Mouse (Mus musculus) cerebellum, adult 18-20 months (tissue): Measurements from ENCODE around the gene Fam131c.

Experiments used
- DNase-seq, 2 experiments: peaks; one replicate each; pipeline ENCODE4 v3.0.0; 2021

The Fam131c gene

GRCm38 (mm10) chr4:141367997-141368791 is at the start of gene Fam131c:
Fam131c (plus strand) TSS chr4:141368220.
- peak in 1 of 2 experiments; percentile 28 for DNase-seq

- no peak for DNase-seq
Observed at GRCm38 (mm10) chr4:141322526-141322925, 45.5 kb upstream of the Fam131c start.

- peak; percentile 42 to 57 for DNase-seq
Observed at GRCm38 (mm10) chr4:141324771-141325191, 43.2 kb upstream of the Fam131c start.

- DNase-seq = no peak
Observed at GRCm38 (mm10) chr4:141325636-141326035, 42.4 kb upstream of the Fam131c start.

- DNase-seq = no peak
Observed at GRCm38 (mm10) chr4:141327075-141327474, 40.9 kb upstream of the Fam131c start.

- no peak for DNase-seq
Observed at GRCm38 (mm10) chr4:141328742-141329141, 39.3 kb upstream of the Fam131c start.

- no peak for DNase-seq
Observed at GRCm38 (mm10) chr4:141329968-141330367, 38.1 kb upstream of the Fam131c start.

- DNase-seq = no peak
Observed at GRCm38 (mm10) chr4:141331446-141331845, 36.6 kb upstream of the Fam131c start.

- no peak for DNase-seq
Observed at GRCm38 (mm10) chr4:141332258-141332657, 35.8 kb upstream of the Fam131c start.

- DNase-seq = no peak
Observed at GRCm38 (mm10) chr4:141334695-141335094, 33.3 kb upstream of the Fam131c start.

GRCm38 (mm10) chr4:141335263-141335796 is 32.7 kb upstream of the Fam131c start:
- DNase-seq = no peak

- DNase-seq = no peak
Observed at GRCm38 (mm10) chr4:141336196-141336595, 31.8 kb upstream of the Fam131c start.

- no peak for DNase-seq
Observed at GRCm38 (mm10) chr4:141337986-141338385, 30.0 kb upstream of the Fam131c start.

- DNase-seq = no peak
Observed at GRCm38 (mm10) chr4:141338853-141339252, 29.2 kb upstream of the Fam131c start.

- DNase-seq = no peak
Observed at GRCm38 (mm10) chr4:141341477-141341876, 26.5 kb upstream of the Fam131c start.

- DNase-seq = no peak
Observed at GRCm38 (mm10) chr4:141343515-141343914, 24.5 kb upstream of the Fam131c start.

- no peak for DNase-seq
Observed at GRCm38 (mm10) chr4:141345219-141345618, 22.8 kb upstream of the Fam131c start.

- DNase-seq = no peak
Observed at GRCm38 (mm10) chr4:141347365-141347797, 20.6 kb upstream of the Fam131c start.

GRCm38 (mm10) chr4:141348616-141349015 is 19.4 kb upstream of the Fam131c start:
- DNase-seq = no peak

- DNase-seq = no peak
Observed at GRCm38 (mm10) chr4:141350015-141350414, 18.0 kb upstream of the Fam131c start.

GRCm38 (mm10) chr4:141351972-141352371 is 16.0 kb upstream of the Fam131c start:
- DNase-seq = no peak

GRCm38 (mm10) chr4:141352986-141353385 is 15.0 kb upstream of the Fam131c start:
- no peak for DNase-seq

GRCm38 (mm10) chr4:141353868-141354267 is 14.2 kb upstream of the Fam131c start:
- DNase-seq = no peak

GRCm38 (mm10) chr4:141357811-141358210 is 10.2 kb upstream of the Fam131c start:
- no peak for DNase-seq
